Mouse (Mus musculus) adrenal gland, postnatal 0 days (tissue): ENCODE results near the gene Ifrd2. TPM values are rescaled to one million over a fixed set of nuclear protein-coding genes. Genes with fewer than 3 reads are reported as not detected.

Experiments
- polyA plus RNA-seq: library from polyadenylated mRNA; unstranded; fragments of >200 nt; fragmentation: Nextera tagmentation; extraction: Ambion mirVana; gene quantifications from 2 replicates; pipeline ENCODE4 v1.2.1, GENCODE M21; 2015

Ifrd2 gene
- 20.0 and 31.8 TPM in 2 replicates for polyA plus RNA-seq

DNA sequence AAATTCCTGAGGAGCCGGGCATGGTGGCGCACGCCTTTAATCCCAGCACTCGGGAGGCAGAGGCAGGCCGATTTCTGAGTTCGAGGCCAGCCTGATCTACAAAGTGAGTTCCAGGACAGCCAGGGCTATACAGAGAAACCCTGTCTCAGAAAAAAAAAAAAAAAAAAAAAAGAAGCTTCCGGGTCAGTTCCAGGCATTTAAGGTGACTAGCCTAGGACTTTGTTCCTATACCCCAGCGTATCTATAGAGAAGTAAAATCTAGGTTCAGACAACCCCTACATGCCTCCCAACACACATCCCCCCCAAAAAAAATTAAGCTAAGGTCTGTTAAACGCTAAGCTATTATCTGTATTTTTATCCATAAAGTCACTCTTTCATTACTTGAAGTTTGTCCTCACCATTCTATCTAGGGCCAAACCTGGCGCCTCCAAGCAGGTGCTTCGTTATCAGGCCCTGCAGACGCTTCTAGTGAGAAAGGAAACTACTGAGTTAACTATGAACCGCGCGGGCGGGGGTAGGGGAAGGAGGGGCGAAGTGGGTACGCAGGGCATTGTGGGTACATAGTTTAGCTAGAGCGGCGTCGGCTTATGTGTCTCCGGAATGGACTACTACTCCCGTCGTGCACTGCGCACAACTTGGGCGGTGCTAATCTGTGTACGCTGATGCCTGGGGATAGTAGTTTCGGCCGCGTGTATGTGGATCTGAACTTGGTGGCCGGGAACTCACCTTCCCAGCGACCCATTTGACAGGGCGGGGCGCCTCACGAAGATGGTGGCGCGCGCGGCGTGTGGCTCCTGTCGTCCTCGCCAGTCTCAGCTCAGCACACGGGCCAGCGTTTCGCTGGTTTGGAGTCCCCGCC is at the start of gene Ifrd2:
TSS of gene Ifrd2 (plus strand) at position 669 of the 859 bp plus-strand sequence.

DNA sequence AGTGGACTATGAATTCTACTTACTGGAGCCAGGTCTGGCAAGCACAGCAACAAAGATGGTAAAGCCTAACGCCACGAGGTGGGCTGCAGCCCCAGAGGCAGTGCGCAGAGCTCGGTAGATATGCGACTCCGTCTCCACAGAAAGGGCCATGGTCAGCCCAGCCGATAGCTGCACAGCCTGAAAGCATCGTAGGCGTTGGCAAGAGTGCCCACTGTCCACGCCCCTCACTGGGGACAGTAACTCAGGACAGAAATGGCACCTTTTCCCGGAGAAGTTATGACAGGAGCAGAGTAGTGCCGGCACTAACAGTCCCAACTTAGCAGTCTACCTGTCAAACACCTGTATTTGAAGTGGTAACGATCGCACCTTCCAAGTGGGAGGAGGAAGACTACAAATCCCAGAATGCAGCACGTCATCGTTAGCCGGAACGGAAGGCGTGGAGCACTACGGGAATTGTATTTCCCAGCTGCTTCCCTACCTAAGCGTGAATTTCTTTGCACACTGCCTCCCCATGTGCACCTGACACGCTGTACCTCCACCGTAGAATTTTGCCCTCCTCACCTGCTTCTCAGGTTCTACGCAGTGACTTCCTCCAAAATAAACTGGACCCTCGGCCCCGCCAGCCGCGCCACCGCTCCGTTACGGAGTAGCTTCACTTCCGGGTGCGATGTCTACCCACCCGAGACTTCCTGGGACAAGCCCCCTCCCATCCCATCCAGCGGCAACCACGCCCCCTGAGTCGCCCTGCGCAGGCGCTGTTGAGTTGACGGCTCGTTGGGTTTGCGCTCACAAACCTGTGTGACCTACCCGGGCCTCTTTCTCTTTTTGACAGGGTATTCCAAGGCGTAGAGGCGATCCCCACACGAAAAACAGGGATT is 45.7 kb upstream of the Ifrd2 start, which contains the start of the genes Cyb561d2 and Nprl2:
TSS of gene Cyb561d2 (minus strand) at position 720 of the 878 bp plus-strand sequence.
TSS of gene Nprl2 (plus strand) at position 753 of the 878 bp plus-strand sequence.

DNA sequence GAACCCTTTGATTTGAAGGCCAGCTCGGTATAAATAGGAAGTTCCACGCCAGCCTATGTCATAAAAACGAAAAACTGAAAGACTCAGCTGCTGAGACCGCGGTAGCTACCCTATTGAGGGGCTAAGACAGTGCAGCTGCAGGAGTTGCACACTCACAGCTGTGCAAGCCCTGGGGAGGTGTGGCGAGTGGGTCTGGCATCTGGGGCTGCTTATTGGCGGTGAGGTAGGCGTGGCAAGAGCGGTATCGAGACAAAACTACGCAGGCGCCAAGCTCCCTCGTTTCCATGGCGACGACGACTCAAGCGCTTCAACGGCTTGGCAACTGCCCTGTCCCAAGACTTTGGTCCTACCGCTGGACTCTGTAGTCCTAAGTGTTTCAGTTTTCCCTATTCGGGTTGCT is 40.4 kb upstream of the Ifrd2 start, which contains the start of gene Zmynd10:
TSS of gene Zmynd10 (plus strand) at position 273 of the 400 bp plus-strand sequence.

DNA sequence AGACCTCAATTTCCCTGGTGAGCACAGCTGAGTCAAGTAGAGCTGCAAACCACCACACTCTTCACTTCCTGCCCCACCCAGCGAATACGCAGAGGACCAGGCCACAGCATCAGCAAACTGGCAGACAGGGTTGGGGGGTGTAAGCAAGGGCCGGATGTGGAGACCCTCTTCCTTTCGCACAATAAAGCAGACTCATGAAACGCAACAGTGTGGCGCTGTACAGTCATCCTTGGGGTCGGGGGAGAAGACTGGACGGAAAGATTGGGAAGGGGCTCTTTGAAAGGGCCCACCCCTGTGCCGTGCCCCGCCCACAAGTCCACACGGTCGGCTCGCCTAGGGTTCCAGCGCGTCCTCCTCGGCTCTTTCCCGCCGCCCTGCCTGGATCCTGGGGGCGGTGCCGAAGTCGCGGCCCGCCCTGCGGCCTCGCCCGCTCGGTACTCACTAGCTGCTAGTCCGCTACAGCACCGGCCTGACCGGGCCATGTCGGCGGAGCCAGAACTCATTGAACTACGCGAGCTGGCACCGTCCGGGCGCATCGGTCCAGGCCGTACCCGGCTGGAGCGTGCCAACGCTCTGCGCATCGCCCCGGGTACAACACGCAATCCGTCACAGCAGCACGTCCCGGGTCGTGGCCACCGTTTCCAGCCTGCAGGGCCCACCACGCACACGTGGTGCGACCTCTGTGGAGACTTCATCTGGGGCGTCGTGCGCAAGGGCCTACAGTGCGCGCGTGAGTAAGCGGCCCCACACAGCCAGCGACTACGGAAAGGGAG is 36.1 kb upstream of the Ifrd2 start, which contains the start of gene Rassf1:
TSS of gene Rassf1 (plus strand) at position 439 of the 773 bp plus-strand sequence.

DNA sequence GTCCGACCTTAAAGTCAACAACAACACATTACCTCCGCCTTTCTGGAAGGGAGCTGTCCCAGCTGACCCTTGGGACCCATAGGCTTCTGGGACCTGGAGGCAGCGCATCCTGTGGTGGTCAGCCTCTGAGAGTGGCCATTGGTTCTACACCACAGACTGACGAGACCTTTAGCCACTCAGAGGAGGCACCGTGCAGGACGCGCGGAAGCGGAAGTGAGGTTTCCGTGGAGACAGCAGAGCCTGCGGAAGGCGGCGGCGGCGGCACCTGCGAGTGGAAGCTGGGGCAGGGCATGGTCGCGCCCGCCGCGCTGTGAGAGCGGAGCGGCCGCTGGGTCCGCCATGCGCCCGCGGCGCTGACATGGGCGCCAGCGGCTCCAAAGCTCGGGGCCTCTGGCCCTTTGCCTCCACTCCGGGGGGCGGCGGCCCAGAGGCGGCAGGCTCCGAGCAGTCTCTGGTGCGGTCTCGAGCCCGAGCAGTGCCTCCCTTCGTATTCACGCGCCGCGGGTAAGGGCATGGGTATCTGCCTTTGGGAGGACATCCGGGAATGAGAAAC is 24.3 kb upstream of the Ifrd2 start, which contains the start of gene Tusc2:
TSS of gene Tusc2 (plus strand) at position 227 of the 553 bp plus-strand sequence.

DNA sequence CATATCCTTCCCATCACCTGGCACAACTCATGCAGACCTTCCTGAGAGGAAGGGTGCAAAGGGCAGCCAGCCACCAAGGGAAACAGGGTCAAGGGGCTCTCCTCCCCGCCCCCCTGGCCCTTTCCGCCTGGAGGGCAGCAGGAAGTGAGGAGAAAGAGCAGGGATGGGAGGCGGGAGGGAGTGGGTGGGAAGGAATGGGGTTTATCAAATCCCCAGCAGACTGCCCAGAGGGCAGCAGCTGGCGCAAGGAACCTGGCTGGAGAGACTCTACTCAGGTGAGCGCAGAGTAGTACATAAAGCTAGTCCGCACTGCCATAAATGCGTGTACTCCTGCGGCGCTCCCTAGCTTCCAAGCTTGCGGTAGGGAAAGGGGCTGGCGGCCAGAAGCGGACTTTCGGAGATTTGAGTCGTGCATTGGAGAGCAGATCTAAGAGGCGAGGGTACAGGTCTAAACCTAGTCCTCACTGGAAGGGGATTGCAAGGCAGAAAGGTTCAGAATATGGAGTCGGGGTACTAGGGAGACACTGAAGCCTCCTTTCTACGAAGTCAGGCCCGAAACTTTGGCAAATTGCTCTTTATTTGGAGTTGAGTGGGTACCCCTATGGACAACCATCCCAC is 19.6 kb upstream of the Ifrd2 start, which contains the start of gene Hyal2:
TSS of gene Hyal2 (plus strand) at position 244 of the 618 bp plus-strand sequence.

DNA sequence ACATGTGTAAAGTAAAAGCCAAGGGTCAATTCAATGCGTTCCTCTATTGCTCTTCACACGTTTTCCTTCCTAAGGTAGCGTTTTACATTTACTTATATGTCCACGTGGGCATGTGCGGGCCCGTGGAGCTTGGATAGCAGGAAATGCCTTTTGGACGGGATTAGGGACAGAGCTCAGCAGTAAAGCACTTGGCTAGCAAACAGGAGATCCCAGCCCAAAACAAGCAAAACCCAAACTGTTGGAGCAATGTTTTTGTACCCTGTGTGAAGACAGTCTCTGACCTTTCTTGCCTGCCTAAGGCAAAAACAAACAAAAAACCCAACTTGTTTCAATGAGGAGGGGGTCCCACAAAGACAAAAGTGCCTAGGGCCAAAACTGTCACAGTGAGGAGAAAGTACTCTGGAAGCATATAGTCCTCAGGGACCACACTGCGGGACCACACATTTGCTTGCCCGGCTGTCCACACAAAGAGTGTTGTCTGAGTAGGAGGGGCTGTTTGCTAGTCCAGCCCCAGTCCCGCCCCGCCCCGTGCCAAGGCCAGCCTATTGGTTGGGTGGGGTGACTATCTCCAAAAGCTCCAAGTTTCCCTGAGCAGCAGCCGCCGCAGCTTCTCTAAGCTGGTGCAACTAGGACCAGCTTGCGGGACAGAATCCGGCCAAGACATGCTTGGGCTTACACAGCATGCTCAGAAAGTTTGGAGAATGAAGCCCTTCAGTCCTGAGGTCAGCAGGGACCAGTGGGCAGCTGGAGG is 10.9 kb upstream of the Ifrd2 start, which contains the start of gene Hyal1:
TSS of gene Hyal1 (plus strand) at position 571 of the 751 bp plus-strand sequence.

DNA sequence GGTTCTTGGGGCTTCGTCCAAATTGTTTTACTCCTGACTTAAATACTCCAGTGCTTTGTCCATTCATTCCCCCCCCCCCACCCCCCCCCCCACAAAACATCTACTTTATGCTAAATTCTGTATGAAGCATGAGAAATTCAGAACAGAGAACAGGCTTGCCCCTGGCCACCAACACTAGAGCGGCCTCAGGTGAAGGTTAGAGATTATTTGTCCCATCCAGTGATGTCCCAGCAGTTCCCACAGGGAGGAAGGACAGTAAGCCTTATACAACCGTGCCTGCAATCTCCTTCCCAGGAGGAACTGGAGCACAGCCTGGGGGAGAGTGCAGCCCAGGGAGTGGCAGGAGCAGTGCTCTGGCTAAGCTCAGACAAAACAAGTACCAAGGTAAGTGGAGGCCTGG is 8.9 kb upstream of the Ifrd2 start, which contains the start of gene Naa80:
TSS of gene Naa80 (plus strand) at position 301 of the 400 bp plus-strand sequence.

DNA sequence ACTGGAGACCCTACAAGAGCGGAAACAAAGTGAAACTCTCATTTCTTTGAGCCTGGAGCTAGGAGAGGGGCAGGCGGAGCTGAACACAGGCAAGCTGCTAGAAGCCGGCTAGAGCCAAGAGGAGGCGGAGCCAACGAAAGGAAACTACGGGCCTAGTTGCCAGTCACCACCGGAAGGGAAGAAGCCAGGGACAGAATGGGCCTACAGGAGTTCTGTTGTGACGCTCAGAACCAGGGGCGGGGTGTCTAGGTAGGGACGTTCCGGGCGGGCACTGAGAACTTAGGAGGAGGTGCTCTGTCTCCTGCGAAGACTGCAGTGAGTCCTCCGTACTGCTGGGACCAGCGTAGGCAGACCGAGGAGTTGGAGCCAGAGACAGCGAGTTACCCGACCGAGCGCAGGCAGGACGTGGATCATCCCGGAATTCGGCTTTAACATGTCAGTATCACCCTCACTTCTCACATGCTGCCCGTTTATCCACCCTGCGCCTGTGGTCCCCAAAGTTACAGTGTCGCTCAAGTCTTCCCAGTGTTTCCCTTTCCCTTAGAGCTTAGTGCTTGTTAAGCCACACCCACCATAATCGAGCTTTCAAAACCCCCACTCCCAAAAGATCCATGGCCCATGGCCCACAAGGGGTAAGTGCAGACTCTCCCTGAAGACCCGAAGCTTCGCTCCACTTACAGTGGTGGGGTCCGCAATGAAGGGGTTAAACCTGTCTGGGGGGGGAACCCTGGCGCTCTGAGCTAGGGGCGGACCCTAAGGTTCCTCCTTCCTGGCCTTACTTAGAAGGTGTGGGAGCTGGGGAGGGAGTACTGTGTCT is 6.7 kb upstream of the Ifrd2 start, which contains the start of gene Hyal3:
TSS of gene Hyal3 (plus strand) at position 318 of the 817 bp plus-strand sequence.

DNA sequence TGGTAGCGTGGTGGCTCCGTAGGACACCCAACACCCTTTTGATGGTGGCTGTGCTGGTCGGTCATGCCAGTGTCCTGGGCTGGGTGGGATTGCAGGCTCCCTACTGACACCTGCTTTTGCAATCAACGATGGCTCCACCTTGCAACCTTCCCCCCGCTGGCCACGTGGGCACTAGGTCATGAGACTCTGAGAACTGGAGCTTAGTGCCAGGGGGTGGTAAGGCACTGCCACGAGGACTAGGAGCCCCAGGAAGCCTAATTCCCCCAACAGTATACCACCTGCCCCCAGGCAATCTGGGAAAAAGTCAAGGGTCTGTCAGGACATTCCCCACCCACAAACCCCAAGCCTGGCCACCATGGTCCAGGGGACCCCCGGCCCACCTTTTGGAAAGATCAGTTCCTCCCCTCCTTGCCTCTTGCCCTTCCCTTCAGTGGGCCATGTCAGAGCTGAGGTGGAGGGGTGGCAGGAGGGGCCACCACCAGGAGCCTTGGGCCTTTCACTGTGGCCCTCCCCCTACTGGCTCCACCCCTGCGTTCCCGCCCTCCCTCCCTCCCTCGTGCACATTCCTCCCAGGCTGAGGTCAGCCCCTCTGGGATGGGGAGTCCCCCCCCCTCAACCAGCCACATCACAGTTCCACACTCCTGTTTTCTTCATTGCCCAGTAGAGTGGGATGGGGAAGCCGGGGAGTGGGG is 21.4 kb downstream of the Ifrd2 start, which contains the start of gene Sema3b:
TSS of gene Sema3b (minus strand) at position 489 of the 692 bp plus-strand sequence.

DNA sequence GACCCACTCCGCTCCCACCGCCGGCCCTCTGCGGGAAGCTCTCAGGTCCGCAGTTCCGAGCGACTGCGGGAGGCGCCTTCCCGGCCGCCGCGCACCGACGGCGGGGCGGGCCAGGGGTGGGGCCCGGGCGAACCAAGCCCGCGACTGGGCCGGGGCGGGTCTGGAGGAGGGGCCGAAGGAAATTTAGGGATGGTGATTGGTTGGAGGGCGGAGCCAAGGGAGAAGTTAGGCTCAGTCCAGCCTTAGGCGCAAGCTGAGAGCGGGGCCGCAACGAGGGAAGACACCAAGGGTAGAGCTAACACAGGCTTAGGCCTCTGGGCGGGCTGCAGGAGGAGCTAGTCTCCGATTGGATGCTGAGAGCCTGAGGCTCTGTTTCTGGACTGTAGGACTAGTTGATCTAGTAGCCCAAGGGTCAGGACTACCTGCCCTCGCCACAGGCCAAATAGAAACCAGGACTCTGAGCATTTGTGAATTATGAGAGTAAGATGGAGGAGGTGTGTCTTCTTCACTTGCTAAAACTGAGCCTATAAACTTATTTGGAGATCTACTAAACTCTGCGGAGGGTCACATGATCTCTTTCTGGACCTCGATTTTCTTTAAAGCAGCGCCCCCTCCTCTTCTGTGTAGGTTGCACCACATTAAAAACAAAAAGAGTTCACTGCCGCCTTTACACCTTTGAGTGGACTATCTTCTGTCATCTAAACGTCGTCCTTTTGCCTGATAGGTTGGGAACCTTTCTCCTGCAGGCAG is 48.0 kb downstream of the Ifrd2 start, which contains the start of gene Gnai2:
TSS of gene Gnai2 (minus strand) at position 89 of the 750 bp plus-strand sequence.

Other genes starting within 250 kb of the Ifrd2 start
- 8.4 and 10.8 TPM in 2 replicates for gene Hemk1, start 249.3 kb upstream of the Ifrd2 start, polyA plus RNA-seq
- gene 6430571L13Rik, start 247.0 kb upstream of the Ifrd2 start, polyA plus RNA-seq, result 0.44 and 0.86 TPM in 2 replicates
- 0.35 and 0.52 TPM in 2 replicates for gene Cacna2d2, start 188.0 kb upstream of the Ifrd2 start, polyA plus RNA-seq
- gene Tmem115, start 53.7 kb upstream of the Ifrd2 start, polyA plus RNA-seq, result 43.7 and 54.5 TPM in 2 replicates
- 40.5 and 46.6 TPM in 2 replicates for gene Cyb561d2, start 45.4 kb upstream of the Ifrd2 start, polyA plus RNA-seq
- 25.7 and 33.2 TPM in 2 replicates for gene Nprl2, start 45.4 kb upstream of the Ifrd2 start, polyA plus RNA-seq
- 0.87 and 0.88 TPM in 2 replicates for gene Zmynd10, start 40.3 kb upstream of the Ifrd2 start, polyA plus RNA-seq
- gene Rassf1, start 36.1 kb upstream of the Ifrd2 start, polyA plus RNA-seq, result 34.4 and 42.2 TPM in 2 replicates
- gene Tusc2, start 24.4 kb upstream of the Ifrd2 start, polyA plus RNA-seq, result 63.2 and 71.2 TPM in 2 replicates
- gene Hyal2, start 19.7 kb upstream of the Ifrd2 start, polyA plus RNA-seq, result 46.1 and 48.2 TPM in 2 replicates
- gene Hyal1, start 10.7 kb upstream of the Ifrd2 start, polyA plus RNA-seq, result 2.8 and 4.5 TPM in 2 replicates
- gene Naa80, start 8.8 kb upstream of the Ifrd2 start, polyA plus RNA-seq, result 13.4 and 16.0 TPM in 2 replicates
- 0.85 and 1.5 TPM in 2 replicates for gene Hyal3, start 6.8 kb upstream of the Ifrd2 start, polyA plus RNA-seq
- gene Sema3b, start 21.6 kb downstream of the Ifrd2 start, polyA plus RNA-seq, result 8.3 and 8.7 TPM in 2 replicates
- 258 and 304 TPM in 2 replicates for gene Gnai2, start 47.7 kb downstream of the Ifrd2 start, polyA plus RNA-seq
- 5.0 TPM in 2 replicates for gene Slc38a3, start 81.9 kb downstream of the Ifrd2 start, polyA plus RNA-seq
- gene Gnat1, start 92.1 kb downstream of the Ifrd2 start, polyA plus RNA-seq, result 0.40 and 1.9 TPM in 2 replicates
- gene Sema3f, start 122.8 kb downstream of the Ifrd2 start, polyA plus RNA-seq, result 5.7 and 6.2 TPM in 2 replicates
- 54.4 and 75.5 TPM in 2 replicates for gene Rbm5, start 183.4 kb downstream of the Ifrd2 start, polyA plus RNA-seq